Mouse (Mus musculus) left cerebral cortex, postnatal 25 days (tissue): ENCODE results near the gene Eya3. TPM values are rescaled to one million over a fixed set of nuclear protein-coding genes. Genes with fewer than 3 reads are reported as not detected.
A peak's percentile ranks its signal among the peaks of the same experiment; 100 is the strongest.
"Not testable (repeated sequence)": the region's sequence is repeated elsewhere in the genome, so short reads cannot be mapped to it uniquely, and the experiment has no call there.

Source experiments
- DNase-seq, 2 experiments: peaks; one replicate each; pipeline ENCODE4 v3.0.0; 2022; ENCODE audit warnings: low spot score in 2 of 2, mixed read lengths in 1 of 2
- intact Hi-C: fragments of 180-260 bp; cut with DNase I; formaldehyde crosslinking; loops from one replicate; pipeline ENCODE4 v1.15.1; 2025
- total RNA-seq, 2 experiments: library from RNA; stranded (reverse); gene quantifications; 2 replicates each; pipeline ENCODE4 v1.2.3; 2021

The Eya3 gene
- total RNA-seq, 2 experiments from 2014 or later: 29.1 to 34.6 TPM

DNA sequence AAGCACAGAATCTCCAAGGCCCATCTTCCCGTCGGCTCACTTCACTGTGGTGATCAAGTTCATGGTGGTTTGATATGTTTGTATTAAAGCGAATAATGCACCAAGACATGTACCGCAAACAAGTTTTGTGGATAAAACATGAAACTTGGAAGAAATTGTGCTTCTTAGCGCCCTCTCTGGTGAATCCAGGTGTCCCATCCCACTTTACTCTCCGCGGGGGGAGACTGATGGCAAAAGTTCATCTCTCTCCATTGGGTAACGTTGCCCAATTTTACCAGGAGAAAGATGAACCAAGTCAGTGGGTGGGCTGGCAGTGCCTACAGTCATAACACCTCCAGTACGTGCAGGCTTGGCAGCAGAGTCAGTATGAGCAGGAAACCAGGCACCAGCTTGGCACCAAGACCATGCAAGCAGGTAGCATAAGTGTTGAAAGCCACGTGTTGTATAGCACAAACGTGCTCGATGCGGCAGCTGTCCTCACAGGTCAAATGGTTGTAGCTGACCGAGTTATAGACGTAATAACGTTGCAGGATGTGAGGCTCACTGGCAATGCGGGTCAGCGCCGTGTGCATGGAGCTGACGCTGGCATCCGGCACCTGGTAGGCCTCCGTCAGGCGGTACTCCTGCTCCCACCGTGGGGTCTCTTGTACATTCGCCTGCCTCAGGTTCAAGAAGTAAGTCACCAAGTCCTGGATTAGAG lies 94.4 kb downstream of the Eya3 start:
- DNase-seq: no peak
- intact Hi-C loops: no loop called here

DNA sequence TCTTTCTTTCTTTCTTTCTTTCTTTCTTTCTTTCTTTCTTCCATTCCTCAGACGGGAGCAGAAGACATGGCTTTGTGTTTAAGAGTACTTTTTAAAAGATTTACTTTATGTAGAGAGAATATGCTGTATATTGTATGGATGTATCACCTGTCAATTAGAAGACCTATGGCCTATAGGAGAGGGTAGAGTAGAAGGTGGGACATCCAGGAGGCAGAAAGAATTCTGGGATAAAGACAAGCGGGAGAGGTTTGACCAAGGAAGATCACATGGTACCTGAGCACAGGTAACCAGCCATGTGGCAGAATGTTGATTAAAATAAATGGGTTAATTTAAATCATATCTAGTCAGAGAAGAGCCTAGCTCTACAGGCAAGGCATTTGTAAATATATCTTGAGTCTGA lies 96.0 kb downstream of the Eya3 start:
- intact Hi-C loops: no loop called here

DNA sequence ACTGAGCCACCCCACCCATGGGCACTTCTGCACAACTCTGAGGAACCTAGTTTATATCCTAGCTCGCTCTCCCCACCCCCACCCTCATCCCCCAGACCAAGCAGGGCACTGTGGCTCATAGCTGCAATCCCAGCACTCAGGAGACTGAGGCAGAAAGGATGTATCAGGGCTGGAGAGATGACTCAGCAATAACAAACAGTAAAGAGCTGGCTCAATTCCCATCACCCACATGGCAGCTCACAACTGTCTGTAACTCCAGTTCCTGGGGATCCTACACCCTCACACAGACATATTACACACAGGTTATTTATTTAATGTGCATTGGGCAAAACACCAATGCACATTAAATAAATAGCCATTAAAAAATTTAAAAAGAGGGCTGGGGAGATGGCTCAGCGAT lies 96.6 kb downstream of the Eya3 start:
- intact Hi-C loops: no loop called here
- peak in 1 of 2 experiments; percentile 43 for DNase-seq

More for the DNA sequence above, 96.0 kb downstream of the Eya3 start:
- no peak for DNase-seq

DNA sequence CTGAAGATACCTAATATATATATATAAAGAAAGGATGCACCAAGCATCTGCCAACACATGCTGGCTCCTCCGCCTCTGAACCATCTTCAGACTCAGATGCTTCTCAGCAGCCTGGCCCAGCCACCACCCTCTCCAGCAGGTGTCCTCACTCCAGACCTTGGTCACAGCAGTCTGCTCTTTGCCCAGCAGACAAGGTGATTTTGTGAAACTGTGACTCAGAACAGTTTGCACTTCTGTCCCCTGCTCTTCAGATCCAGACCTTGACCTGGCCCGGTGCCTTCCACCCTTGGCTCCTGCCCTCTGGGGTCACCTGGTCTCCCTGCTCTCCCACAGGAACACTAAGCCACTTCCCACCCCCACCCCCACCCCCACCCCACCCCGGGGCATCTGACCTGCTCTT lies 97.1 kb downstream of the Eya3 start:
- intact Hi-C loops: no loop called here
- DNase-seq: no peak

DNA sequence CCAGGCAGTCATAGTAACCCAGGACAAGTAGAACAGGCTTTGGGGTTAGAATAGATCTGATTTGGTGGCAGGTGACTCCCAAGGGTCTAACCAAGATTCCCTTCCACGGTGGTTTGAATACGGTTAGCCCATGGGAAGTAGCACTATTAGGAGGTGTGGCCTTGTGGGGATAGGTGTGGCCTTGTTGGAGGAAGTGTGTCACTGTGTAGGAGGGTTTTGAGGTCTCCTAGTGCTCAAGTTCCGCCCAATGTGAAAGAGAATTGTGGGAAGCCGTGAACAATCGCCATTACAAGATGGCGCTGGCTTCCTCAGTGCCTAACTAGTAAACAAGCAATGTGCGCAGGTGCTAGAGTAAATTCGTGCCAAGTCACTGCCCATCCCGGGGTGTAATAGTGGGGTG lies 98.4 kb downstream of the Eya3 start:
- intact Hi-C loops, DNase-seq: not testable (repeated sequence)

DNA sequence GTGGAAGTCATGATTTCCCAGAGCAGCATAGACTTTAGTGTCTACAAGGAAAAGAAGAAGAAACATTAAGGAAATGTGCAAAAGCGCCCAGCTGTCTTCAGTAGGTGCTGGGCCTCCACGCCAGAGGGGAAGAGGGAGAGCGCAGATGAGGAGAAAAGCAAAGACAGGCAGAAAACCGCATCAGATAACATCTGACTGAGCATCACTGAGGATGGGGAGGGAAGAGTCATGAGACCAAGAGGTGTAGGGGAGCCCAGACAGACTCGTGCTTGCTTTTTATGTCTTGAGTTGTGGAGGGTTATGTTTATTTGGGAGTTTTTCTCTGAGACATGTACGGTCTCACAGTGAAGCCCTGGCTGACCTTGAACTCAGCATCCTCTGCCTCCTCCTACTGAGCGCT lies 102.7 kb downstream of the Eya3 start:
- DNase-seq: no peak
- intact Hi-C loops: no loop called here

DNA sequence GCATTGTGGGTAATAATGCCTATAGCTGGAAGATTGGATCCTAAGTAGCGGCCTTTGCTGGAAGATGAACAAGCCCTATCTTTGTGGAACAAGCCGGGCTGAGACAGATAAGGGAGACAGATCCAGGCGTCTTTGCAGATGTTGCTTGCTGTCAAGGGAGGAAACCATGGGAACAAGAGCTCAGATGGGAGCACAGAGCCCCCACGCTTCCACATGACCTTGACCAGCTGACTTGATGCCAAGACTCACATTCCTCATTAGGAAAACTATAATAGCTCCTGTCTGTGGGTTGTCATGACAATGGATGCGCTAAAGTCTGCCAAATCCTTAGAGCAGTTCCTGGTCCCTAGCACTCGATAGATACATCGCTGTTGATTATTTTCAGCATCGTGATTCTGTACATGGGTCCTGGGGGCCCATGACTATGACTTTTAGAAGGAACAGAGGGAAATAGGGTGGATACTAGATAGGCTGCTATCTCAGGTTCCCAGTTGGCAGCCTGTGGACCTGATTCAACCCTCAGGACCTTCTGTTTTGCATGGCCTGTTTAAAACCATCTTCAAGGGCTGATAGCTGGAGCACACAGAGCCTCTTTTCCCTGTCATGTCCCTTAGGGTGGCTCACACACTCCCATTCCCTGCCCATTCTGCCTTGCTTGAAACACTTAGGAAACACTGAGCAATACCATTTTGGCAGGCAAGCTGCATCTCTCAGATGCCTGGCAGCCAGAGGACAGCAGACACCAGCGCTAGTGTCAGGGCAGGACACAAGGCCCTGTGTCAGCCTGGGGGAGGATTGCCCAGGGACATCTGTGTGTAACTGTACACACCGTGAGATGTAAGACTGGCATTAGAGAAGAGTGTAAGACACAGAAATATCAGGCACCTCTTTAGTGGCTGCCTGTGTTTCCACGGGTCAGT lies 105.5 kb downstream of the Eya3 start:
- DNase-seq: peak; percentile 51 to 69
- intact Hi-C loops: no loop called here

DNA sequence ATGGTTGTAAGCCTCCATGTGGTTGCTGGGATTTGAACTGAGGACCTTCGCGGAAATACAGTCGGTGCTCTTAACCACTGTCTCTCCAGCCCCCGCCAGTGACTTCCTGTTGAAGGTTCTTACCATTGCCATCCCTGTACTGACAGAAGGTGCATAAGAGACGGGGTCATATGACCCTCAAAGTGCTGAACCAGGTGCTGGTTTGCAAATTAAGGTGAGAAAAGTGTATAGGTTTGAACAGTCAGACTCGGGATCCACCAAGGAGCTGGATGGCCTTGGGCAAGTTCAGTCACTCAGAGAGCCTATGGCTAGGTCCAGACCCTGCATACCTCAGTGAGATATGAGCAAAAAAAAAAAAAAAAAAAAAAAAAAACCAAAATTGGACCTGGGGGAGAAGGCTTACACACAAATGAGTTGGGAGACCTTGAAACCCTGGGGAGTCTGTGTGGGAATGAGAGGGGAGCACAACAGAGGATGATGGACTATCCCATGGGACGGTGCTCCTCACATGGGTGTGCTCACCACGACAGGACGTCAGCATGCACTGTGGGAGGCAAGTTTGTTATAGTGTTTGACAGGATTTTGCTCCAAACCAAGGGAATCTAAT lies 108.2 kb downstream of the Eya3 start:
- no peak for DNase-seq
- intact Hi-C loops: no loop called here

DNA sequence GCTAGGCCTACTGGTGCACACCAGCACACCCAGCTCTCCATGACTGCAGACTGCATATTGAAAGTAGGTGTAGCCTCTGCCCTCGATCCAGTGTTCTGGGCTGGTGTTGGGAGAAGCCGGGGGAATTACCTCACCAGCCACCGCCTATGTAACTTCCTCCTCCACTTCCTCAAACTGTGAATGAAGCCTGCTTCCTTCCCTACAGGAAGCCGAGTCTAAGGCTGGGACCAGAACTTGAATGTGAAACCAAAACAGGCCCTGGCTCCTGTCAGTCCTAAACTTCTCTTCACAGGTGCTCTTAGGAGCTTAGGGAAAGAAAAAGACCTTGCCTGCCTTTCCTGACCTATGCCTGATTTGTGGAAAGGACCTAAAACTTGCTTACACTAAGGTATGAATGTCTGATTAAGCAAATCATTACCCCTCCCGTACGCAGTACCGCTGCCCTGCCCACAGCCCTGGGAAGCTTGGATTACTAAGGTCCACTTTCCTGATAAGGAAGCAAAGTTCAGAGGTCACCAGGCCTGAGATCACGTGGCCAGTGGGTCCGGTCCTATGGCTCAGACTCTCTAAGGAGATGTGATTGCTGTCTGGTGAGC lies 109.0 kb downstream of the Eya3 start:
- intact Hi-C loops: no loop called here
- no peak for DNase-seq

DNA sequence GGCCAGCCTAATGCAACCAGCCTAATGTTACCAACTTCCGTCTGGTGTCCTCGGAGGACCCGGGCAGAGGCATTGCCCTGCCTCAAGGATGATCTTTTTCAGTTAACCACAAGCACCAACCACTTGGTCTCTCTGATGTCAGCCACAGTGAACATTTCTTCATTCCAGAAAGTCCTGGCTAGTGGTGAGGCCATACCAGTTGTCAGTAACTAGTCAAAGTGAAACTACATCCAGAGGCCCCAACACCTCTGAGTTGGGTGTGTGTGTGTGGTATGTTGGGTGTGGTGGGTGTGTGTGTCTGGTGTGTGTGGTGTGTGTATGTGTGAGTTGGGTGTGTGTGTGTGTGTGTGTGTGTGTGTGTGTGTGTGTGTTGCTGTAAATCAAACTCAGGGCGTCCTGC lies 110.0 kb downstream of the Eya3 start:
- no peak for DNase-seq
- intact Hi-C loops: no loop called here

DNA sequence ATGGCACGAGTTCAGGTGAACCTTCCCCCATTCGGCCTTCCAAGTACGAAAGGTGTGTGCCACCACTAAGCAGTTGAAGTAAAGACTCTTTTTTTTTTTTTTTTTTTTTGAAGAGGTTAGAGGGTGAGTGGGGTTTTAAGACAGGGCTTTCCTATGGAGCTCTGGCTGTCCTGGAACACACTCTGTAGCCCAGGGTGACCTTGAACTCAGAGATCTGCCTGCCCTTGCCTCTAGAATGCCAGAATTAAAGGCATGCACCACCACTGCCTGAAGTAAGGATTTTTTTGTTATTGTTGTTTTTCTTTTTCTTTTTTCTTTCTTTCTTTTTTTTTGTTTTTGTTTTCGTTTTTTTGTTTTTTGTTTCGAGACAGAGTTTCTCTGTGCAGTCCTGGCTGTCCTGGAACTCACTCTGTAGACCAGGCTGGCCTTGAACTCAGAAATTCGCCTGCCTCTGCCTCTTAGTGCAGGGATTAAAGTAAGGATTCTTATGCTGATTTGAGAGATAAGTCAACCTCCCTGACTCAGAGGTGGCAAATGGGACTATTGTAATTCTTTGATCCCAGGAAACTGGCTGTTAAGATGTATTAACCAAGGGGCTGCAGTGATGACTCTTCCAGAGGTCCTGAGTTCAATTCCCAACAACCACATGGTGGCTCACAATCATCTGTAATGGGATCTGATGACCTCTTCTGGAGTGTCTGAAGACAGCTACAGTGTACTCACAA lies 110.6 kb downstream of the Eya3 start:
- no peak for DNase-seq
- intact Hi-C loops: no loop called here

DNA sequence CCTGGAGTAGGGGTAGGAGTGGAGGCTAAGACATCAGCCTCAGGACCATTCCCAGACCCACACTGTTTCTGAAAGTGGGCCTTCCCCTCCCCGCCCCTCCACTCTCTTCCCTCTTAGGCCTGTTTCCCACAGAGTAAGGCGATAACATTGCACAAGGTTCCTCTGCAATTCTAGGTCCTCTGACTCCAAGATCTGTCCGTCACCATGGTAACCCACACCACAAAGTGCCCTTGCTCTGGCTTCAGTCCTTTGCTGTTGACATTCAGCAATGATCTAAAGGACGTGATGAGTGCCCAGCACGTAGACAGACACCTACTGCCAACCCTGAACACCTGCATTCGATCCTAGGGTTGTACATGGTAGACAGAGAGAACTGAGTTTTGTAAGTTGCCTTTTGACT lies 114.2 kb downstream of the Eya3 start:
- intact Hi-C loops: no loop called here
- no peak for DNase-seq

DNA sequence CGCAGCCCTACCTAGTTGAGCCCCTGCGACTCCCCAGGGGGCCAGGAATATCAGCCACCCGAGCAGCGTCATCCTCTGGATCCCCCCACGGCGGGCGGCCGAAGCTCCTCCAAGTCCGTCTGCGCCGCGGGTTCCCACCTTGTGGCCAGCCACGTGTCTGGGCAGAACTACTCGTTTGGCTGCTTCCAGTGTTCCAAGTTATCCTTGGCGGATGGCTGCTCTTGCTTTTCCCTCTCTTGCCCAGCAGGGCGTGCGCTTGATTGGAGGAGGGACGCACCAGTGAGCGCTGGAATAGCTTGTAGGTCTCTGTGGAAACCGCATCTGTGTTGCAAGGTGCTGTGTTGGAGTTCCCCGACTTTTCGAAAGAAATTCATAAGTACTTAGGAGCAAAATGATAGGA lies 118.2 kb downstream of the Eya3 start, which contains the start of gene Smpdl3b:
Gene Smpdl3b, minus strand, starts transcription at position 279 of the 400 bp plus-strand sequence.
- peak; percentile 70 to 86 for DNase-seq
- intact Hi-C loops: no loop called here

DNA sequence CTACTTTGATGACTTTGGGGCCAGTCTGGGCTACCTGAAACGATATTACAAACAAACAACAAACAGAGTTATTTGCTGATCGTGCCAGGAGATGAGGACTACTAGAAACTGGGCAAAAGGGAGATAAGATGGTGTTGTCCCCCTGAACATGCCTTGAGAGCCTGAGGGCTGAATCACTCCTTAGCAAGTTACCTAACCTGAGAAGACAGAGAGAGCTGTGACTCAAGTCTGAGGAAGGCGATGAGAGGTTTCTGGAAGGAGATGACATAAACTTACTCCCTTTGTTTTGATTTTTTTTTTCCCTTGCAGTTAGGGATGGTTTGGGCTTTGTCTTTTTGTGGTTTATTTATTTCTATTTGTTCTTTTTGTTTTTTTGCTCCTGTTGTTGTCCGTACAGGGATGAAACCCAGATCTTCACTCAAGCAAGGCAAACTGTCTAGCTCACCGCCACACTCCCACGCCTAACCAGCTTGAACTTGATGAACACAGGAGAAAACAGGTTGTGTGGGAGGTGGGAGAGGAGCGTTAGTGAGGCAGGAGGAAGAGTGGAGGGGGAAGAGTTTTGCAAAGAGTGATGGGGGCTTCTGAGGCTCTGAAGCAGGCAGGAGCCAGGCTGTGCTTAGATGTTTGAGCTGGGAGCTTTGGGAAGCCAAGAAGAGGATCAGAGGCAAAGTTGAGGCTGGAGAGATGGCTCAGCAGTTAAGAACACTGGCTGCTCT lies 119.0 kb downstream of the Eya3 start:
- peak in 1 of 2 experiments; percentile 72 for DNase-seq

DNA sequence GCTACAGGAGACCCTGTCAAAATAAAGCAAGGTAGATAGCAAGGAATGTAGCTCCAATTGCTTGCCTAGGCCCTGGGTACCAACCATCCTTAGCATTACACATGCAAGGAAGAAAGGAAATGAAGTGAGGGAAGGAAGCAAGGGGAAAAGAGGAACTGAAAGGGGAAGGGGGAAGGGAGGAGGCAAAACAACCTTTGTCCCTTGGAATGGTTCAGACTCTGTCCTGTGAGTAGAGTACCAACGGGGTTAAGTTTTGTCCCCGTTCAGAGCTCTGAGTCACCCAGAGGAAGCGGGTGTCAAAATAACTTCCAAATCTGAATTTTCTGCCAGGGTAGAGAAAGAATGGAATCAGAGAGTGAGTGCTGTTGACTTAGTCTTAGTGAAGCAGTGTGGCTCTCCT lies 121.5 kb downstream of the Eya3 start:
- intact Hi-C loops: no loop called here
- no peak for DNase-seq

More for the DNA sequence above, 119.0 kb downstream of the Eya3 start:
- intact Hi-C loops: no loop called here

DNA sequence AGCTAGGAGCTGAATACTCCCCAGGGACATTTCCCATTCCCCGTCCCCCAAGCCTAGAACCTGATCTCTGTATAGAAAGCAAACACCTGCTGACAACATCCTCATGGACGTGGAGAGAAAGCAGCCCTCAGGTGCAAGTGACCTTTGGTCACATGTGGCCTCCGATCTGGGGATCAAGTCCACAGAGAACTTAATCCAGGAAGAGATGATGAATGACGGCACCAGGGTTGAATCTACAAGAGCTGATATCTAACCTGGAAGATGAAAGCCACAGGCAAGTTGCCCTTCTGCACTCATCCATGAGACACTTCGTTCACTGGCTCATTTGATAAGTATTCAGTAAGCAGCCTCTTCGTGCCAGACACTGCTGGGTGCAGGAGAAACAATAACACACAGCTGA lies 123.8 kb downstream of the Eya3 start:
- intact Hi-C loops: no loop called here

DNA sequence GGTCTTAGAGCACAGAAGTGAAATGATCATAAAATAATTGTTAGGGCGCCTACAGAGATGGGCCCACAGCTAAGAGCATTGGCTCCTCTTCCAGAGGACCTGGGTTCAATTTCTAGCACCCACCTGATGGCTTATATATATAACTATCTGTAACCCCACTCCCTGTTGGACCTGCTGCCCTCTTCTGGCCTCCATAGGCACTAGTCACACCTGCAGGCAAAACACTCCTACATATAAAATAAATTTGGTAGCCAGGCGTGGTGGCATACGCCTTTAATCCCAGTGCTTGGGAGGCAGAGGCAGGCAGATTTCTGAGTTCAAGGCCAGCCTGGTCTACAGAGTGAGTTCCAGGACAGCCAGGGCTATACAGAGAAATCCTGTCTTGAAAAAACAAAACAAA lies 124.3 kb downstream of the Eya3 start:
- DNase-seq, intact Hi-C loops: not testable (repeated sequence)

More for the DNA sequence above, 123.8 kb downstream of the Eya3 start:
- no peak for DNase-seq
